Mouse (Mus musculus) liver, adult (tissue): ENCODE results near the gene Tbc1d20.

Source experiments
- GATA4 ChIP-seq: IDR thresholded peaks from 2 replicates; pipeline ENCODE4 v1.6.1; 2014; ENCODE audit warnings: mild to moderate bottlenecking, low read length; ENCODE audit not compliant: insufficient replicate concordance

Tbc1d20 gene

DNA sequence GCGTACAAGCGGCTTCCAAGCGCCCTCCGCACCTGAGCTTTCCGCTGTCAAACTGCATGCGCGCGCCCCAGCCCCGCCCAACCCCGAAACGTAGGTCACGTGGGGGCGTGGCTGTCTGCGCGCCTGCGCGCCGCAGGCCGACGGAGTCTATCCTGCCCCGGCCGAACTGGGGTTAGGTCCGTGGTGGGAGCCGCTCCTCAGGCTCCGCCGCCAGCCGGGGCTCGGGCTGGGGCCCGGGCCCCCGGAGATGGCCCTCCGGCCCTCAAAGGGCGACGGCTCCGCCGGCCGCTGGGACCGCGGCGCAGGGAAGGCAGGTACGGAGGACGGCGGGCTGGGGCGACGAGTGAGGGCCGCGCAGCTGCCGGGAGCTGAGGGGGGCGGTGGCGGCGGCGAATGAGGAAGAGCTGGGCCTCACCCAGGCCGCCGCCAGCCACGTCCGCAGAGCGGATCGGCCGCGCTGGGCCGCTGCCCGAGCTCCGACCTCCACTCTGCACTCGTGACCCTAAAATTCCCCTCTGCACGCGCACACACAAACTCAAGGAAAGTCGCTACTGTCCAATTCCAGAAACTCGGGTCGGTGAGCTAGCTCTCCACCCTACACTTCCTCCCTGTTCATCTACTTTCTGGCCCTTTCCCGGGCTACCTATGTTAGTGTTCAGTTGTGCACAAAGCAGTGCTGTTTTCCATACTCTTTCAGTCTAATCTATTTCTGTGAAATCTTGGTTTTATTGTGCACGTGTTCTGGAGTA, at the start of gene Tbc1d20:
Gene Tbc1d20 (plus strand): TSS at position 102 of the 749 bp plus-strand sequence.
- TF ChIP-seq GATA4, result no peak

DNA sequence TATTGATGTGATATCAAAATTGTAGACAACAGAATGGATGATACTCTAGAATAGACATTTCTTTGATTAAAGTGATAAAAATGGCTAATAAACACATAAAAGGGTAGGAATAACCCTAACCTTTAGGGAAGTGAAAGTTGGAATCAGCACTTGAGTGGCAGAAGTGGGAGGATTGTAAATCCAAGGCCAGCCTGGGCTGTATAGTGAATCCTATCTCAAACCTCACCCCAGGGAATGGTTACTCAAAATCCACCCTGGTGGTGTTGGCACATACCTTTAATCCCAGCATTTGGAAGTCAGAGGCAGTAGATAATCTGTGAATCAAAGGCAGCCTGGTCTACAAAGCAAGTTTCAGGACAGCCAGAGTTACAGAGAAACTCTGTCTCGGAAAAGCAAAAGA, 46.4 kb upstream of the Tbc1d20 start:
- no peak for TF ChIP-seq GATA4

DNA sequence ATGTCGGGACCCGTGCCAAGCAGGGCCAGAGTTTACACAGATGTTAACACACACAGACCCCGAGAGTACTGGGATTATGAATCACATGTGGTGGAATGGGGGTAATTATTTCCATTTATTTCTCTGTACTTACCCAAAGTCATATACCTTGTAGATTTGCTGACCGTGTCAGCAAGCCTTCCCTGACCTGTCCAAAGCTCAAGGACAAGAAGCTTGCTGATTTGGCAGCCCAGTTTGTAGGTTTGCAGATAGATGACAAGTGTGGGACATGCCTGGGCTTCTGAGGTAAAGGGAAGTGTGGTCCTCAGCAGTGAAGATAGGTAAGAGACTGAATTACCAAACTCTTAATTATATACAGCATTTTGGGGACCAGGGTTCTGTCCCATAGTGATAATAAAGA, 43.1 kb upstream of the Tbc1d20 start:
- no peak for TF ChIP-seq GATA4

DNA sequence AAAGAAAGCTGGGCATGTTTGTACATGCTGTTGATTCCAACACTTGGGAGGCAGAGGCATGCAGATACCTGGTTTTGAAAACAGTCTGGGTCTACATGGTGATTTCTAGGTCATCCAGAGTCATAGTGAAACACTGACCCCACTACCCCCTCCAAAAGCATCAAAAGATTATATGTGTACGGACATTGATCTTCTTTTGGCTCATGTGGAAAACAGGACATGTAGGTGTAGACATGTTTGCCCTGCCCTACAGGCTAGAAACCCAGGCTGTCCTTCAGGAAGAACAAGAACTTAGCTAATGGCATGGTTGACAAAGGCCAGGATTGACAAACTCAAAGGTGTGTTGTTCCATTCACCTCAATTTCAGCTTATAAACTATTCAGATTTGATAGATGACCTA, 33.9 kb upstream of the Tbc1d20 start:
- no peak for TF ChIP-seq GATA4

DNA sequence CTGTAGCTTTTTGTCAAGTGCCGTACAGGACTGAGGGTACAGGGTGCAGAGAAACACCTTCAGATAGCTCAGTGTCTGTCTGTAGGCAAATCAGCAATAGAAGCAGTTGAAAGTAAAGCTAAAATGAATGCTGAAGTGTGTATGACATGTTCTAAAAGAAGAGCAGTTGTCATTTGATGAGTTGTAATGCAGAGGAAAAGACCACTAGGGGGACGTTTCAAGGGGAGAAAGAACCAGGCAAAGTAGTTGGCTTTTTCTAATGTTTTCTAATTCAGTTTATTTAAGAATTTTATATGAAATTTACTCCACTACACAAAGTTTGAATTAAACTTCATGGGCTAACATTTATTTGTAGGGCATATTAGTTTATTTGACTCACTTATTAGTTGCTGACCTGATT, 20.0 kb upstream of the Tbc1d20 start:
- TF ChIP-seq GATA4, result no peak

DNA sequence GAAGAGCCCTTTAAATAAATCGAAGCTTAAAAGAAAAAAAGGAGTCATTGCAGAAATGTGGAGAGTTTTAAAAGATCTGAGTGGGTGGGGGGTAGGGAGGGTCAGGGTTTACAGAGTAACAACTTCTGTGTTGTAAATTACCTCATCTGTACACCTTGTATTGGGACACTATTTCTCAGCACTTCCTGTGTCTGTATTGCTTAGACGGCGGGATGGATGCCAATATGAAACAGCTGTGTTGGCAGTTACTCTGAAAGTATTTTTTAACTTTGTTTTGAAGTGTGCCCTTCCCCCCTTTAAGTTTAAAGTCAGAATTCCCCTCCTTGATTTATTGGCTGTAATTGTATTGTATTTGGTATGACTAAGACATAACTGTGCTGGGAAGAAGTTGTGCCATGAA, 12.2 kb upstream of the Tbc1d20 start:
- TF ChIP-seq GATA4, result no peak

DNA sequence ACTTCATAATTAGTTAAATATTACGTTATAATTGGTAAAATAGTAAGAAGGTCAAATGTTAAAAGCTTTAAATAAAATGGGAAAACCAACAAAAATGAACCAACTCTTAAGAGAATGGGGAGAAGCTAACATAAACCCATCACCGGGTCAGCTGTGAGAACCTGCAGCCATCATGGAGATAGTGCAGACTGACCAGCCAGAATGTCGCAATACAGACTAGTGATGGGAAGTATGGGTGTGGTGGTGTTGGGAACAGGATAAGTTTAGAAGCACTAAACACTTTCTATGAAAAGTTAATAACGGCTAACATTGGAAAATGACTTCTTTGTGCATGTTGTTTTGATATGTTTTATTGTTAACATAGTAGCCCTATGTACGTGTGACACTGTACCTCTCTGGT, 6.1 kb upstream of the Tbc1d20 start:
- no peak for TF ChIP-seq GATA4

DNA sequence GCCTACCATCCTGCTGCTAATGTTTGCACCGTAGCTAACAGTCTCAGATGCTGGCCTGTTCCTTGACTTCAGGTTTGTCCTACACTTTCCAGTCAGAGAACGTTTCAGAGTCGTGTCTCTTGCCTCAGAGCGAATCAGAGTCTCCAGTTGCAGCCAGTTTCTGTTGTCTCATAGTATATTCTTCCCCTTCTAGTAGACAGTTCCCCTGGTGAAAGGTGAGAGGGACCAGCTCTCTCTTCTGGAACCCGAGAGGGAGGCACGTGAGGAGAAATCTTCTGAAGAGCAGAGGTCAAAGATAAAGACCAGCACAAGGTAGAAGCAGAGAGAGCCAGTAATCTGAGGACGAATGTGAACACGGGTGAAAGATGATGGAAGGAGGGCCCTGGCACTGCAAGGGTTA, 5.6 kb upstream of the Tbc1d20 start:
- no peak for TF ChIP-seq GATA4

DNA sequence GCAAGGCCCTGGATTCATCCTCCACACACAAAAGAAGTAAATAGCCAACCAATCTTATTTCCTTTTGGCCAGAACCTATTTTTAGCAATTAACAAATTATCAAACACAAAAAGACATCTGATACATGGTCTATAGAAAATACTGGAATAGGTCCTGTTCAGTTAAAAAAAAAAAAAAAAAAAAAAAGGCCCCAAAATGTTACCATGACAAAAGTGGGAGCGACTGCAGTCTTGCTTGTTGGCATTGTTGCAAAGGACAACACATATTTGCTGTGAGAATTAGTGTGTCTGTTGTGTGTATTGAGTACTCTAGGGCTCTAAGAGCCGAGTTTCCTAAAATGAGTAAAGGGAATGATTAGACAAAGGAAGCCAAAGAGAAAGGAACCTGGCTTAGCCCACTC, 1.2 kb upstream of the Tbc1d20 start:
- TF ChIP-seq GATA4, result no peak

DNA sequence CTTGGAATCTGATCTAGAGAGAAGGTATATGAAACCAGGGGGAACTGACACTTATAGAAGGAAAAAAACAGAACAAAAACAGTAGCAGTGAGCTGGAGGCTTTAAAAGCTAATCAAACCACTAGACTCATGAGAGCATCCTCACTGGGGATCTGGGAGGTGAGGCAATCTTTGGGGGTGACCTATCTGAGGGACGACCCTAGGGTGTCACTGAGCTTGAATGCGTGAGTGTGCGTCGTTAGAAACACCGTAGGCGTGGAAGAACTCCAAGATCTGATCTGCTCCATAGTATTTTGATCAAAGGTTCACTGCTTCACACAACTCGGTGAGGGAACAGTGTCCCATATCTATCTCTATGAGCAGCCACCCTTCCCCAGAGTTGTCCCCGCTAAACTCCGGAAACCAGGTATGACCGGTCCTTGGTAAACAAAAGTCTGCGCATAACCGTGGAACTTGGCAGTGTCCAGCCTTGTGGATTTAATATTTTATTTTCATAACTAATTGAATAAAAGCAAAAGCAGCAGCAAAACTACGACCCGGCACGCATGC, 375 bp upstream of the Tbc1d20 start:
- TF ChIP-seq GATA4, result no peak

DNA sequence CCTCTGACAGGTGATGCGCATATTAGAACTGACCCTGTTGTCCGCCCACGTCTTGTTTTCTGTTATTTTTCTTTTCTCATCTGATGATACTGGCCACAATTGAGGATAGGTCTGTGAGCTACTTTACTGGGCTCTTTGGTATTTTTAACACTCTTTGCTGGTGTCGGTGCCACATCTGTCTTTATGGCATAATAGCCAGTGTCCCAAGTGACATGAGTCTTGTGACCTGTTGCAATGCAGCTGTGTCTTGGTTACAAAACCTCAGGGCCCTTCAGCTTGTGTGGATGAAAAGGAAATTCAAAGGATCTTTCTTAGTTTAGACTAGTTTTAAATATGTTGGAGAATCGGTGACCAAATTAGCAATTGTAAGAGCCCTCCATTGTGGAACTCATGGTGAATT, 913 bp downstream of the Tbc1d20 start:
- no peak for TF ChIP-seq GATA4

DNA sequence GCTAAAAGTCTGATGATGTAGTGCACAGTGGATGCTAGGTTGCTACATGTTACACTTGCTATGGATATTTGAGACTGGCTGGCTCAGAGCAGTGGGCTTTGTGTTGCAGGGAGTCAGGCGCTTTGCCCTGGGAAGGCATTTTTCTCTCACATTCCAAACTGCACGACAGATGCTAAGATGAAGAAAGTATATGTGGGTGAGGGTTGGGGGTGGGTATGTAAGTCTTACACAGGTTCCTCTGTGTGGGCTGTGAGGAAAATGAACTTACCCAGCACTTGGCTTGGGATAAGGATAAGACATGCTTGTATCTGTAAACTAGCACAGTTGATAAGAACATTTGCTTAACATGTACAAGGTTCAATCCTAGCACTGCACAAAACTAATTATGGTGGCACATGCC, 9.2 kb downstream of the Tbc1d20 start:
- no peak for TF ChIP-seq GATA4

DNA sequence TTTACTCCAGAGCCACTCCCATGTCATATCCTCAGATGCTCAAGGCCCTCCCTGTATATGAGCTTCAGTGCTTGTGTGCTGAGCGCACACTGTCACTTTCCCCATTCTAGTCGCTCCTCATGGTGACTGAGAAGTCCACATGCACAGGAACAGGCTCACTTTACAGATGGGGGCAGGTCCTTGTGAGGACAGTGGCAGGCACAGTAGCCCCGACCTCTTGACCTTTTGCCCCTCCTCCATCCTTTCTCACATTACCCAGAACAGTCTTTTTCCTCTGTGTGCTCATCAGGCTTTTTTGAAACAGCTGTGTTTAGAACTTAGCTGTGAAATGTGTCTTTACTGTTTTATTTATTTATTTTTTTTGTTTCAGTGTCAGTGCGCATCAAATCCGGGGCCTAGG, 10.2 kb downstream of the Tbc1d20 start:
- TF ChIP-seq GATA4, result no peak

DNA sequence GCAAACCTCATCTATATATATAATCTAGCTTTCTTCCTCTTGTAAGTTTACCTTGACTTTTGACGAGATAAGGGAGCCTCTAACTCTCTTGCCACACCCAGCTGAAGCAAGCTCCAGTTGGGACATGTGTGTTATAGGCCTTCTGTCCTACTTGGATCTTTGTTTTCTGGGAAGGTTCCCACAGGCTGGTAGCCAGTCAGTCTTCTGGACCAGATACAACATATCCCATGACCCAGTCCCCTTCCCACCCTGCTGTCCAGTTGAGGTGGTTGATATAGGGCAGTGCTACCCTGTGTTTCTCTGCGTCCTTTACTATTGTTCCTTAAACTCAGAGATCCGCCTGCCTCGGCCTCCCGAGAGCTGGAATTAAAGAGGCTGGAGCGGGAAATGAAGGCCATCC, 11.9 kb downstream of the Tbc1d20 start:
- TF ChIP-seq GATA4, result no peak

DNA sequence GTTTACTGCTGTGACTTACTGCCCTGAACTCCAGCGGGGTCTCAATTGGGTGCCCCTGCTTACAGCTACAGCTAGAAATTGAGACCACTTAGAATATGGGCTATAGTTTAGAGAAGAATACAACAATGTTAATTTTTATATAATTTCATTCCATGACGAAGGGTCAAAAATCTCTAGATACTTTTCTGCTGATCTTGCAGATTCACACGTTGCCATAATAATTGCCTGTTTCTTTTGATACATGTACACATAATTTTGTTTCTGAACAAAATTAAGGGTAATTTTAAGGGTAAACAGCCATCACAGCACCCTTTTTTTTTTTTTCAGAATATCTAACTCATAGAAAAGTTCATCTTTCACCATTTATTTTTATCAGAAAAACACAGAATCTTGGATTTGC, 13.6 kb downstream of the Tbc1d20 start:
- TF ChIP-seq GATA4, result no peak

DNA sequence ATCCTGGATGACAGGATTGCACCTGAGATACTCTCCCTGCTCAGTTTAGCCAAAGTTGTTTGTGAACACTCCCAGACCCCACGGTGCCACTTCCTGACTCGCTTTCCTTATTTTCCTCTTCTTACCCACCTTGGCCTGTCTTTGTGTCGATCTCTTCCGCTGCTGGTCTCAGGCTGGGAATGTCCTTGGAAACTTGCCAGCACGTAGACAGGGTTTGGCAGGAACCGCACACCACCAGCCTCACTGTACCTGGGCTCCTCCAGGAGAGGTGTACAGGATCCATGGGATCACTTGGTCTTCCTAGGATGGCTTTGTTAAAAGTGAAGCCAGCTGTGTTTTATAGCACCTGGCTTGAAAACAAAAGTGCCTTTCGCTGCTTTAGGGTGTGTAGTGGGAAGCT, 19.4 kb downstream of the Tbc1d20 start:
- no peak for TF ChIP-seq GATA4

DNA sequence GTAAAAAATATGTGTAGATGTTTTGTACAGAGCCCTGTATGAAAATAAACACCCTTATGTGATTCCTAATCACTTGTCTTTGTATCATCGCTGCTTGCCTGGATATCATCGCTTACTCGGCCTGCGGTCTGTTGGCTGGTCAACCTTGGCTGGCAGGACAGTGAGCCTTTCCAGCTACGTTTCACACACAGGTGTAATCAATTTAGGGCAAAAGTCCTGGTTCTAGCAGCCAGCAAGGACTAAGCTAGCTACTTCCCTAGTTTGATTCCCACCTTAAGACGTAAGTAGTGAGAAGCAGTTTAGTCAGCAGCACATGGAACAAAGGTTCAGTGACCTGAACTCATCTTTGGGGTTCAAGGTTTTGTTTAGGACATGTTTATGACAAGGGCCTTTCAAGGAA, 20.3 kb downstream of the Tbc1d20 start:
- TF ChIP-seq GATA4, result no peak
